Mouse (Mus musculus) liver, embryonic 16.5 days (tissue): ENCODE measurements at regions not wholly inside any gene's neighbourhood (a gene's known extent, or its start where the extent isn't known, plus 50 kb on each side); places are given as distances from the start of the nearest gene placed in this dataset.

Experiments
- ATAC-seq: fragments of 200-750 bp; cut with Nextera tagmentation; 2 replicates; pipeline ENCODE4 v1.8.0; 2017; ENCODE audit warnings: low read depth, mild to moderate bottlenecking, moderate number of reproducible peaks, moderate library complexity
- H3K27ac ChIP-seq: fragments of 300-500 bp; sonication (generic); 2 replicates; pipeline ENCODE4 v1.5.1; 2014; ENCODE audit warnings: mild to moderate bottlenecking, low read length
- H3K27me3 ChIP-seq: fragments of 300-500 bp; sonication (generic); 2 replicates; pipeline ENCODE4 v1.6.1; 2014; ENCODE audit warnings: low read depth, low read length, mixed read lengths; ENCODE audit not compliant: control insufficient read depth, insufficient read depth
- H3K36me3 ChIP-seq: fragments of 300-500 bp; sonication (generic); 2 replicates; pipeline ENCODE4 v1.6.1; 2014; ENCODE audit warnings: mild to moderate bottlenecking; ENCODE audit not compliant: control insufficient read depth, insufficient read depth
- H3K4me1 ChIP-seq: fragments of 300-500 bp; sonication (generic); 2 replicates; pipeline ENCODE4 v1.6.1; 2014; ENCODE audit warnings: low read depth, low read length, mixed read lengths; ENCODE audit not compliant: control insufficient read depth
- H3K4me2 ChIP-seq: fragments of 300-500 bp; sonication (generic); 2 replicates; pipeline ENCODE4 v1.6.1; 2014; ENCODE audit warnings: low read depth, low read length, mixed read lengths
- H3K4me3 ChIP-seq: fragments of 300-500 bp; sonication (generic); 2 replicates; pipeline ENCODE4 v1.5.1; 2014; ENCODE audit warnings: low read depth, mild to moderate bottlenecking, low read length
- H3K9ac ChIP-seq: fragments of 300-500 bp; sonication (generic); 2 replicates; pipeline ENCODE4 v1.6.1; 2014; ENCODE audit warnings: low read depth, low read length
- H3K9me3 ChIP-seq: fragments of 300-500 bp; sonication (generic); replicated peaks from 2 replicates; pipeline ENCODE4 v1.6.1; 2016; ENCODE audit warnings: low read length; ENCODE audit not compliant: control insufficient read depth
- WGBS: fragments of 180-500 bp; shearing (Covaris S2); extraction: QIAGEN DNeasy Blood & Tissue Kit; methylation state at CpG from one replicate; pipeline ENCODE4 v1.1.7; 2014; ENCODE audit not compliant: insufficient replicate concordance; 5-methylcytosine and 5-hydroxymethylcytosine counted together

DNA sequence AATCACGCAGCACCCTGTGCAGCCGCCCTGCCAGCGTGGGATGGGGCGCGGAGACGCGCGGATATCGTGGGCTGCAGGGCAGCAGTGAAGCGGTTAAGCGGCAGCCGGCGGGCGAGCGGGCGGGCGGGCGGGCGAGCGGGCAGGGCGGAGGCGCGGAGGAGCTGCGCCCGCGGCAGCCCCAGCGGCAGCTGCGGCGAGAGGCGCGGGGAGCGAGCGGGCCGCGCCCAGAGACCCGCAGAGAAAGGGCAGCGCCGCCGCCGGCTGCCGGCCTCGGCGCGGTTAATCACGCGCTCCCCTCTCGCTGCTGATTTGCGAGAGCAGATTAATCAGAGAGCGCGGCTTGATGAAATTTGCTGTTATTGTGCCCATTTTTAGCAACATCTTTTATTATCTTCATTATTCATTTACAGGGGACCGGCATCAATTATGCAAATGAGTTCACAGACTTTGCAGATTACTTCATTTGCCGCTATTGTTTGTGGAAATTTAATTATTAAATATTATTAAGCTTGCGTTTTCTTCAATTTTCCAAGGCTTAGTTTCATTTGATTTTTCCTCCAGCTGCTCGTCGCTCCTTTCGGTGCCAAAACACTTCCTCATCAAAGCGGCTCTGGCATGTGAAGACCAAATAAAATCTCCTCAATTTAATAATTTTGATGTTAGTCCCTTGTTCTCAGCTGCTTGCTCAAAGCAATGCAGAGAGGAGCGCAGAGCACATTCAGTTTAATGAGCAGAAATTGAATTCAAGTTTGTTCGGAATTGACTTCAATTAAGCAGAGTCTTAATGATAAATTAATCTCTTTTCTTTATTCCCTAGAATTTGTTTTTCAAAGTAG, 219.2 kb upstream of the Pkn2 start:
- Histone ChIP-seq H3K4me3 (peak overlapping the region; percentile 39), H3K4me1 (no peaks in the 10 kb centered on the region; the same call in none of the 2 replicates), H3K36me3 (no peaks in the 10 kb centered on the region), H3K9ac (no peak overlapping the region), H3K4me2 (peak overlapping the region; percentile 54), H3K9me3 (no peaks in the 10 kb centered on the region), H3K27me3 (peaks cover 31% of the 10 kb centered on the region), H3K27ac (no peak overlapping the region)
- no peak for ATAC-seq
- WGBS = 3% methylated on average over 59 of the region's 59 CpGs

DNA sequence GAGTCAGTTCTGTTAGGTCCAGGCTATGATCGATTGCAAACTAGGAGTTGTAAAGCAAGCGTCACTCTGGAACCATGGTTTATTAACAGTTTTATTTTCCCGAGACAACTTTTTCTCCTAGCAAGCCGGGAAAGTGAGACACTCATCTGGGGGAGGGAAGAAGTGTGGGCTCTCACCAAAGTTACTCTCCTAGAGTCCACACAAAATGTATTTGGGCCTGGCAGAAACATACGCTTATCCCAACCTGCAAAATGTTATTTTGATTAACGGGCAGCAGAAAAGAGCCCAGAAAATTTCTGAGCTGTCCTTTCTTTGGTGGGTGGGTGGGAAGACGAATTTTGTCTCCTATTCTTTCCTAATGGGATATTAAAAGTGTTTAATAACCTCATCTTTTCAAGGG, 218.4 kb upstream of the Pkn2 start:
- ATAC-seq = no peak
- WGBS = 65% methylated on average over 7 of the region's 7 CpGs
- Histone ChIP-seq H3K4me3 (no peak overlapping the region), H3K4me1 (no peaks in the 10 kb centered on the region; the same call in none of the 2 replicates), H3K27ac (no peak overlapping the region), H3K36me3 (no peaks in the 10 kb centered on the region), H3K9me3 (no peaks in the 10 kb centered on the region), H3K4me2 (no peak overlapping the region), H3K9ac (no peak overlapping the region), H3K27me3 (peaks cover 31% of the 10 kb centered on the region)

DNA sequence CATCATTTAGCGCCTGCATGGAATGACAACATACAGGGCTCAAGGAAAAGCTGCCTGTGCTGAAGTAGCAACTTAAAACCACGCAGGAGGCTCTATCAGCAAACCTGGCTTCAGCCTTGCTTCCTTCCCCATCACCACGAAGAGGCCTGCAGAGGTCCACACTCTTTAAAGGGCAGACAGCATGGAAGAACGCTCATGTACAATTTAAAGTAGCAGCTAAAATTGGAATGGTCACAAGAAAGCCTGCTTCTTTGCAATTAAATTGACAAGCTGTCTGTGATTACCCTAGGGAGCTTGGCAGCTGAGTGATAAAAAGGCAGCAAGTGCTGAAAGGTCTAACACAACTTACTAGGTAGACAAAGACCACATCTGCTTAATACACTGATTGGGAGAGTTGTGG, 210.4 kb upstream of the Pkn2 start:
- Histone ChIP-seq H3K27ac (no peak overlapping the region), H3K4me1 (no peaks in the 10 kb centered on the region), H3K9ac (no peak overlapping the region), H3K4me3 (no peak overlapping the region), H3K9me3 (no peaks in the 10 kb centered on the region), H3K36me3 (no peaks in the 10 kb centered on the region), H3K27me3 (no peaks in the 10 kb centered on the region), H3K4me2 (no peak overlapping the region)
- 20% methylated on average over 4 of the region's 4 CpGs for WGBS
- ATAC-seq = no peak

DNA sequence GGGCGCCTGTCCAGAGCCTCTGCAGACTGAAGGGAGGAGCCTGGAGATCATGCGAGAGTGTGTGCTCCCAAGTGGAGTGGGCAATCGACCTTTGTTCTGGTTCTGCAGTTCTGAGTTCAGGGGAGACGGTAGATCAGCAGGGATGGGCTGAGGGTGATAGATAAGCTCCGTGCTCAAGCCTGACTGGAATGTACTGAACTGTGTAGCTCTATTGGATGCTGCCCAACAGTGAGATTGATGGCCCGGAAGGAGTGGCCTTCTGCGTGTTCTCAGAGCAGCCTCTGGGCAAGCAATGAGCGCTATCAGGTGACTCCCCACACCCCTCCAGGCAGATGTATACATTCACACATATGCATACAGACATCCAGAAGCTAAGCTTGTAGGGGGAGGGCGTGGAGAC, 209.1 kb upstream of the Pkn2 start:
- 40% methylated on average over 9 of the region's 9 CpGs for WGBS
- Histone ChIP-seq H3K9ac (no peak overlapping the region), H3K4me1 (no peaks in the 10 kb centered on the region), H3K4me3 (no peak overlapping the region), H3K27ac (no peak overlapping the region), H3K9me3 (no peaks in the 10 kb centered on the region), H3K36me3 (no peaks in the 10 kb centered on the region), H3K4me2 (no peak overlapping the region), H3K27me3 (no peaks in the 10 kb centered on the region)
- ATAC-seq = no peak

DNA sequence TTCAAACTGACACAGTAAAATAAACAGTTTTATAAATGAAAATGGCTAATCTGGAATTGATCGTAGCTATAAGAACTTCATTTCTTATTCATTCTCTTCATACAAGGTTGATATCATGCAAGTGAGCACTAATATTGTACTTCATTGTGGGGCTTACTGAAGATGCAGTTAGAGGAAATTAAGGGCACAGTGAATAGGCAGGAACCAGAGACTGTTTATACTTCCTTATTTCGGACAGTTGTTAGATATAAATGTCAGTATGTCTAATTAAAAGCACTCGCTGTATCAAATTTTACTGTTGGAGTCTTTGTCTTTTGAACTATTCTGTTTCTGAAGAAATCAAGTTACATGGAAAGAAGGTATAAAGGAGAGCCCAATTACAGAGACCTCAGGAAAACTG, 208.5 kb upstream of the Pkn2 start:
- ATAC-seq = no peak
- Histone ChIP-seq H3K4me3 (no peak overlapping the region), H3K4me1 (no peaks in the 10 kb centered on the region), H3K4me2 (no peak overlapping the region), H3K36me3 (no peaks in the 10 kb centered on the region), H3K9ac (no peak overlapping the region), H3K27me3 (no peaks in the 10 kb centered on the region), H3K9me3 (no peaks in the 10 kb centered on the region), H3K27ac (no peak overlapping the region)
- WGBS = 60% methylated on average over 3 of the region's 3 CpGs

DNA sequence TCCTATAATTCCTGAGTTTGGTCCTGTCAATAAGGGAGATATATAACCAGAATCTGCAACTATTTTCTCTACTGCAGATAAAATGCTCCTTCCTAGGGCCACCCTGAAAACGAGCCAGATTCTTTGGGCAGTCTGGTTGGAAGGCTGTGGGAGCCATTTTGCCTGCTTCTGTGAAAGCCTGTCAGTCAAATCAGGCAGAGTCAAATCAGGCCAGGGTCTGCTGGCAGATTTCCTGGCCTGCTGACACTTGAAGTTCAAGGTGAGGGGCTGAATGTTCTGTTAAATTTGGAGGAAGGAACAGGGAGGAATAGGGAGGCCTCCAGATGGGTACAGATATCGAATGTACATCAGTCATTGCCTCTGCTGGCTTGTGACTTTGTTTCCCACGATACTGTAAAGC, 206.0 kb upstream of the Pkn2 start:
- Histone ChIP-seq H3K36me3 (no peaks in the 10 kb centered on the region), H3K9ac (no peak overlapping the region), H3K4me2 (no peak overlapping the region), H3K4me3 (no peak overlapping the region), H3K27ac (no peak overlapping the region), H3K9me3 (no peaks in the 10 kb centered on the region), H3K4me1 (no peaks in the 10 kb centered on the region), H3K27me3 (no peaks in the 10 kb centered on the region)
- ATAC-seq = no peak
- 49% methylated on average over 3 of the region's 3 CpGs for WGBS

DNA sequence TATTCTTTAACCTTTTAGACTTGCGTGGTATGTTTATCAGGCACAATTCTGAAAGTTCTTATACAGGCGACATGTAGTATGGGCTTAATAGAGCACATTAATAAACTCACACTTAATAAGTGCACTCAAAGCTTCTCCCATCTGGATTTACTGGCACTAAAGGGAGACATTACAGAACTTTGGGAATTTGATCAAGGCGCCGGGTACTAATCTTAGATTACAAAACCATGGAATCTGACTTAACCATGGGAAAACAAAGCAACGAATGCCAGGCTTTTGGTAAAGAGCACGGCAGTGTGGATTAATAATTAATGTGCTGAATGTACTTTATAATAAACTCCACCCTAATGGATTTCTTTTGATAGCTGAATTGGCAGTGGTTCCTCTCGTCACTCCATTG, 196.5 kb upstream of the Pkn2 start:
- no peaks in the 10 kb centered on the region for H3K9me3 ChIP-seq
- H3K4me1 ChIP-seq = no peaks in the 10 kb centered on the region
- H3K27ac ChIP-seq = no peak overlapping the region
- no peaks in the 10 kb centered on the region for H3K27me3 ChIP-seq
- whole genome bisulfite sequencing = 73% methylated on average over 7 of the region's 7 CpGs
- no peak overlapping the region for H3K4me3 ChIP-seq
- no peak overlapping the region for H3K4me2 ChIP-seq
- no peak for ATAC-seq
- H3K9ac ChIP-seq = no peak overlapping the region
- H3K36me3 ChIP-seq = no peaks in the 10 kb centered on the region

DNA sequence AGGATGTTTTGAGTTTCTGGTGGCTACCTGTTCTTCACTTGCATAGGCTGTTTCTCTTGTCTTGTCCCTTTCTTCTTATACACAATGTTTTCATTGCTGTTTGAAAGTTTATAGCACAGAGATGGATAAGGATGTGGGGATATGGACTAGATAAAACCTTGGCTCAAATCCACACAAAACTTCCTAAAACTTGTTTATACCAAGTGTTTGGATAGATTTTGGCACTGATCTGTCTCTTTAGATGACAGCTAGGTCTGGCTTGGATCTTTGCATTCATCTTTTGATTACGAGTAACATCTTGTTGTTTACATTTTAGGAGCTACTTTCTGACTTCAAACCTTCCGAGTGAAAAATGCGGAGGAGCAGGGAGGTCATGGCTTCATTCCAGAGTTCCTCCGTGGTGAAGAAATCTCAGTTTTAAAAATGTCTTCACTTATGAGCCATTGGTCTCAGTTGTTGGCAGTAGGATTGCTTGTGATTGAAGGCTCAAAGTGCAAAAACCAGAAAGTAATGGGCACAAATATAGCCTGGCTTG, 190.1 kb upstream of the Pkn2 start:
- Histone ChIP-seq H3K4me2 (no peak overlapping the region), H3K4me3 (no peak overlapping the region), H3K9me3 (no peaks in the 10 kb centered on the region), H3K9ac (no peak overlapping the region), H3K4me1 (no peaks in the 10 kb centered on the region), H3K27ac (no peak overlapping the region), H3K36me3 (no peaks in the 10 kb centered on the region), H3K27me3 (no peaks in the 10 kb centered on the region)
- ATAC-seq = no peak
- 62% methylated on average over 4 of the region's 4 CpGs for WGBS

DNA sequence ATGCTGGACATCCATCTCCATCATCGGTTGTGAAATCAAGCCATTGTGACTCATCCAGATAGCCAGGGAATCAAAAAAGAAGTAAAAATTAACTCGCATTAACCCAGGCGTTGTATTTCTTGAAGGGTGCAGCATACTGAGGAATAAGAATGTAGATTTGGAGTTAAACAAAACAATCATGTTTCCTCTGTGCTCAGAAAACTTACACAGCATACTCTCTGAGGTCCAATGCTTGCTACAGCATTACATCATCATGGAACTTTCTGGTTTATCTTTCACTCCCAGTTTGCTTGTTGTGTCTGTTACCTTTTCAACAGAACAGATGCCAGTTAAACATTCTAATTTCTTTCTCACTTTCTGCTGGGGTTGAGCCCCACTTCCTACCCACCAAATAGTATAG, 173.1 kb upstream of the Pkn2 start:
- no peaks in the 10 kb centered on the region for H3K9me3 ChIP-seq
- H3K9ac ChIP-seq = no peak overlapping the region
- no peak overlapping the region for H3K4me2 ChIP-seq
- no peak for ATAC-seq
- 78% methylated on average over 3 of the region's 3 CpGs for WGBS
- H3K27me3 ChIP-seq = no peaks in the 10 kb centered on the region
- H3K27ac ChIP-seq = no peak overlapping the region
- H3K4me3 ChIP-seq = no peak overlapping the region
- H3K36me3 ChIP-seq = no peaks in the 10 kb centered on the region
- no peaks in the 10 kb centered on the region for H3K4me1 ChIP-seq
